In genomic region chr17:7656503-7656902, GRCm38 (mm10) we compare ENCODE assay signal across 14 mouse cellular contexts.
DNase-seq lines count a peak whose midpoint lies in the region; TF ChIP-seq lines count a peak whose summit lies in the region.
"Had no signal": no experiment of that assay in that cellular context is flagged by ENCODE, and none has a peak within 500 bp of the region (broad histone marks: within the 10 kb centered on the region; RNA-seq: fewer than 3 reads in every experiment).

No protein-coding gene starts in this region.

- H3K9me3 ChIP-seq in CH12.LX (replicated peaks; ENCODE audit: low read length) = no peaks in the 10 kb centered on the region
- H3K9me3 ChIP-seq in MEL (replicated peaks; ENCODE audit: insufficient read depth, low read length) = no peaks in the 10 kb centered on the region
- H3K9me3 ChIP-seq: embryonic facial prominence, embryonic 12.5 days; forebrain, embryonic 15.5 days; hindbrain, embryonic 15.5 days; neural tube, embryonic 12.5 days had no signal

- TF ChIP-seq POLR2A in CH12.LX (IDR thresholded peaks at IDR 0.05; ENCODE audit: low read depth, low read length) (no peak), MEL (IDR thresholded peaks at IDR 0.05; ENCODE audit: control insufficient read depth in 1 of 2, insufficient read depth in 1 of 2, low read depth in 1 of 2, low read length in 2 of 2, poor library complexity in 1 of 2) (no peak)

- H3K79me2 ChIP-seq in CH12.LX (replicated peaks; ENCODE audit: control insufficient read depth, extremely low read depth, insufficient read depth, poor library complexity, severe bottlenecking) (no peaks in the 10 kb centered on the region), MEL (ENCODE audit: control insufficient read depth, insufficient read depth, low read length, poor library complexity) (no peaks in the 10 kb centered on the region)

- TF ChIP-seq RAD21 in CH12.LX (IDR thresholded peaks at IDR 0.05; ENCODE audit: low read depth, low read length) (peak; percentile 56), MEL (IDR thresholded peaks at IDR 0.05; ENCODE audit: low read depth, low read length) (peak; percentile 6)

- H3K27me3 ChIP-seq in CH12.LX (replicated peaks) (no peaks in the 10 kb centered on the region), MEL (ENCODE audit: control insufficient read depth in 1 of 2, insufficient read depth in 2 of 2, low read length in 2 of 2) (no peaks in the 10 kb centered on the region)
- H3K27me3 ChIP-seq: embryonic facial prominence, embryonic 12.5 days; forebrain, embryonic 15.5 days; hindbrain, embryonic 15.5 days; neural tube, embryonic 12.5 days had no signal

- dilution Hi-C loops in CH12.LX (cut with MboI; ENCODE audit: extremely low pct_ligation_motif_present, extremely low pct_unique_long_range_greater_than_20kb, low sequenced_read_pairs) = no loop called here

- no peak overlapping the region for H3K4me2 ChIP-seq in CH12.LX (ENCODE audit: insufficient read depth, low read depth, poor library complexity, severe bottlenecking)
- H3K4me2 ChIP-seq: embryonic facial prominence, embryonic 12.5 days; forebrain, embryonic 15.5 days; hindbrain, embryonic 15.5 days; neural tube, embryonic 12.5 days had no signal

- peak; percentile 73 for TF ChIP-seq CTCF in layer of hippocampus, adult 2 months (conservative IDR thresholded peaks at IDR 0.05)
- TF ChIP-seq CTCF in CH12.LX (conservative IDR thresholded peaks at IDR 0.05 in 1 of 2, IDR thresholded peaks at IDR 0.05 in 1 of 2; ENCODE audit: low read depth in 2 of 2, low read length in 2 of 2) = peak; percentile 47 to 61; a peak in 3 of 4 replicates
- peak in 2 of 3 experiments; percentile 32 to 41; a peak in 4 of 6 replicates for TF ChIP-seq CTCF in MEL (IDR thresholded peaks at IDR 0.05 in 2 of 3, conservative IDR thresholded peaks at IDR 0.05 in 1 of 3; ENCODE audit: control insufficient read depth in 1 of 3, insufficient read depth in 1 of 3, low read depth in 2 of 3, low read length in 3 of 3, poor library complexity in 1 of 3, severe bottlenecking in 1 of 3)

- H3K27ac ChIP-seq in layer of hippocampus, adult 2 months = no peak overlapping the region
- H3K27ac ChIP-seq in CH12.LX (ENCODE audit: insufficient read depth, low read depth) (no peak overlapping the region), MEL (ENCODE audit: control insufficient read depth, low read depth, low read length) (no peak overlapping the region)
- H3K27ac ChIP-seq: embryonic facial prominence, embryonic 12.5 days; forebrain, embryonic 15.5 days; hindbrain, embryonic 15.5 days; macrophage; neural tube, embryonic 12.5 days had no signal

- in situ Hi-C loops in CH12.LX (cut with MboI; ENCODE audit: low pct_ligation_motif_present, low pct_unique_long_range_greater_than_20kb, low sequenced_read_pairs) = no loop called here

- DNase-seq in layer of hippocampus, adult 2 months (ENCODE audit: low spot score in 2 of 2) = no peak
- no peak for DNase-seq in layer of hippocampus, postnatal 14 days (ENCODE audit: low spot score in 2 of 2)
- DNase-seq in CH12.LX (ENCODE audit: extremely low read depth) = peak; percentile 21
- peak; percentile 26 for DNase-seq in MEL (ENCODE audit: low read depth, low spot score)
- peak; percentile 33 for DNase-seq in induced T-regulatory cell, adult 2 months (ENCODE audit: low read depth)
- DNase-seq in adrenal gland, postnatal 10 days = no peak
- DNase-seq in gastrocnemius, postnatal 25 days = no peak
- DNase-seq: heart, adult 18-20 months; right cerebral cortex, postnatal 14 days had no signal

- H3K36me3 ChIP-seq in CH12.LX (replicated peaks in 1 of 2; ENCODE audit: control insufficient read depth in 1 of 2, insufficient read depth in 1 of 2, low read length in 1 of 2) (no peaks in the 10 kb centered on the region), MEL (ENCODE audit: control insufficient read depth in 1 of 2, insufficient read depth in 2 of 2, low read length in 2 of 2) (no peaks in the 10 kb centered on the region)
- H3K36me3 ChIP-seq: embryonic facial prominence, embryonic 12.5 days; forebrain, embryonic 15.5 days; hindbrain, embryonic 15.5 days; neural tube, embryonic 12.5 days had no signal

- no peak overlapping the region for H3K4me3 ChIP-seq in layer of hippocampus, adult 2 months
- no peak overlapping the region for H3K4me3 ChIP-seq in CH12.LX (replicated peaks in 1 of 3; ENCODE audit: low read depth in 2 of 3, low read length in 2 of 3, poor library complexity in 1 of 3)
- no peak overlapping the region for H3K4me3 ChIP-seq in MEL (ENCODE audit: control insufficient read depth in 1 of 2, insufficient read depth in 1 of 2, low read depth in 2 of 2, low read length in 2 of 2)
- H3K4me3 ChIP-seq: embryonic facial prominence, embryonic 12.5 days; forebrain, embryonic 15.5 days; hindbrain, embryonic 15.5 days; neural tube, embryonic 12.5 days had no signal

- H3K4me1 ChIP-seq in CH12.LX (ENCODE audit: control insufficient read depth in 1 of 2, insufficient read depth in 2 of 2) (peaks cover 0 to 8% of the 10 kb centered on the region in 2 experiments; a peak in 1 of 4 replicates), MEL (ENCODE audit: control insufficient read depth in 1 of 2, insufficient read depth in 2 of 2, low read length in 2 of 2) (no peaks in the 10 kb centered on the region)
- H3K4me1 ChIP-seq: embryonic facial prominence, embryonic 12.5 days; forebrain, embryonic 15.5 days; neural tube, embryonic 12.5 days had no signal

- TF ChIP-seq EP300 in CH12.LX (IDR thresholded peaks at IDR 0.05; ENCODE audit: low read length) (no peak), MEL (IDR thresholded peaks at IDR 0.05; ENCODE audit: low read depth in 1 of 2, low read length in 2 of 2) (no peak)

- no peak overlapping the region for H3K9ac ChIP-seq in CH12.LX (ENCODE audit: insufficient read depth, low read depth)
- no peak overlapping the region for H3K9ac ChIP-seq in MEL (ENCODE audit: control insufficient read depth, low read depth, low read length, poor library complexity, severe bottlenecking)
- H3K9ac ChIP-seq: embryonic facial prominence, embryonic 12.5 days; forebrain, embryonic 15.5 days; hindbrain, embryonic 15.5 days; neural tube, embryonic 12.5 days had no signal

TF ChIP-seq in CH12.LX, 34 proteins besides CTCF, POLR2A, EP300 and RAD21:
- TF ChIP-seq RCOR1 (conservative IDR thresholded peaks at IDR 0.05; ENCODE audit: low read depth, low read length) = no peak
- no peak for TF ChIP-seq USF2 (conservative IDR thresholded peaks at IDR 0.05; ENCODE audit: low read depth, low read length)
- no peak for TF ChIP-seq ZNF384 (IDR thresholded peaks at IDR 0.05; ENCODE audit: low read depth, low read length)
TF ChIP-seq in CH12.LX: peak in this region for 0.

TF ChIP-seq in MEL, 35 proteins besides CTCF, POLR2A, EP300 and RAD21:
- no peak for TF ChIP-seq MAZ (IDR thresholded peaks at IDR 0.05; ENCODE audit: low read depth, low read length)
- TF ChIP-seq MAX (IDR thresholded peaks at IDR 0.05; ENCODE audit: low read length) = no peak
- TF ChIP-seq CHD1 (IDR thresholded peaks at IDR 0.05; ENCODE audit: low read depth, low read length) = no peak
- TF ChIP-seq MAFK (IDR thresholded peaks at IDR 0.05; ENCODE audit: borderline replicate concordance, low read depth, low read length) = no peak
- TF ChIP-seq ELF1 (IDR thresholded peaks at IDR 0.05; ENCODE audit: low read depth, low read length) = no peak
- no peak for TF ChIP-seq ZNF384 (IDR thresholded peaks at IDR 0.05; ENCODE audit: low read depth, low read length)
TF ChIP-seq in MEL: peak in this region for 0.

Comparison
In these comparisons a context has a peak if more than half of its experiments do, and no peak if none do; other contexts are left out.
1. DNase-seq: peak in CH12.LX (single experiment), MEL (single experiment) and induced T-regulatory cell, adult 2 months (single experiment); none in layer of hippocampus, adult 2 months (0 of 2), layer of hippocampus, postnatal 14 days (0 of 2), adrenal gland, postnatal 10 days (single experiment) and gastrocnemius, postnatal 25 days (single experiment).
2. Peak in every context shown above with its lines, with median percentiles within 50 percentile points of each other: CTCF ChIP-seq.